Mouse (Mus musculus): Measurements from ENCODE around the gene Rgs8. TPM values are rescaled to one million over a fixed set of nuclear protein-coding genes. Genes with fewer than 3 reads are reported as not detected.

Rgs8 gene
- polyA plus RNA-seq, 1 experiment from 2014 or later = 0.61 TPM

GRCm38 (mm10) chr1:153679653-153680052 is 26.8 kb downstream of the Rgs8 start:
- no peaks in the 10 kb centered on the region for H3K36me3 ChIP-seq
- no peak for DNase-seq (ENCODE audit: low spot score)
- peaks cover 21% of the 10 kb centered on the region for H3K4me1 ChIP-seq
- no peak overlapping the region for H3K27ac ChIP-seq
- H3K27me3 ChIP-seq (ENCODE audit: low read depth, poor library complexity, severe bottlenecking) = peaks cover 15% of the 10 kb centered on the region; the same call in 1 of the 2 replicates
- H3K4me3 ChIP-seq = no peak overlapping the region
- WGBS = 77% methylated on average over 3 of the region's 3 CpGs
- H3K9me3 ChIP-seq (replicated peaks) = no peaks in the 10 kb centered on the region

GRCm38 (mm10) chr1:153680363-153680762 is 27.5 kb downstream of the Rgs8 start:
- Histone ChIP-seq H3K27ac (no peak overlapping the region), H3K27me3 (ENCODE audit: low read depth, poor library complexity, severe bottlenecking) (peaks cover 15% of the 10 kb centered on the region; the same call in 1 of the 2 replicates), H3K4me1 (peaks cover 24% of the 10 kb centered on the region), H3K9me3 (replicated peaks) (no peaks in the 10 kb centered on the region), H3K36me3 (no peaks in the 10 kb centered on the region), H3K4me3 (no peak overlapping the region)
- 61% methylated on average over 6 of the region's 6 CpGs for WGBS
- no peak for DNase-seq (ENCODE audit: low spot score)

- no peak for DNase-seq (ENCODE audit: low spot score)
- 78% methylated on average over 2 of the region's 2 CpGs for WGBS
- no peaks in the 10 kb centered on the region for H3K36me3 ChIP-seq
- no peak overlapping the region for H3K4me3 ChIP-seq
- H3K4me1 ChIP-seq = peaks cover 31% of the 10 kb centered on the region
- H3K27ac ChIP-seq = no peak overlapping the region
- H3K27me3 ChIP-seq (ENCODE audit: low read depth, poor library complexity, severe bottlenecking) = peaks cover 15% of the 10 kb centered on the region; the same call in 1 of the 2 replicates
- no peaks in the 10 kb centered on the region for H3K9me3 ChIP-seq (replicated peaks)
These were observed 28.2 kb downstream of the Rgs8 start for GRCm38 (mm10) chr1:153681036-153681435.

GRCm38 (mm10) chr1:153683190-153683589 is 30.4 kb downstream of the Rgs8 start:
- Histone ChIP-seq H3K4me3 (no peak overlapping the region), H3K9me3 (replicated peaks) (no peaks in the 10 kb centered on the region), H3K36me3 (no peaks in the 10 kb centered on the region), H3K4me1 (peaks cover 32% of the 10 kb centered on the region), H3K27ac (no peak overlapping the region; the same call in 1 of the 2 replicates), H3K27me3 (ENCODE audit: low read depth, poor library complexity, severe bottlenecking) (peaks cover 7% of the 10 kb centered on the region; the same call in 1 of the 2 replicates)
- WGBS = 68% methylated on average over 11 of the region's 11 CpGs
- DNase-seq (ENCODE audit: low spot score) = no peak

- Histone ChIP-seq H3K27me3 (ENCODE audit: low read depth, poor library complexity, severe bottlenecking) (no peaks in the 10 kb centered on the region), H3K4me3 (no peak overlapping the region), H3K27ac (no peak overlapping the region), H3K36me3 (no peaks in the 10 kb centered on the region), H3K9me3 (replicated peaks) (no peaks in the 10 kb centered on the region), H3K4me1 (peaks cover 24% of the 10 kb centered on the region)
- 44% methylated on average over 3 of the region's 3 CpGs for WGBS
- no peak for DNase-seq (ENCODE audit: low spot score)
These were observed 32.8 kb downstream of the Rgs8 start for GRCm38 (mm10) chr1:153685630-153686029.

- Histone ChIP-seq H3K27me3 (ENCODE audit: low read depth, poor library complexity, severe bottlenecking) (no peaks in the 10 kb centered on the region), H3K36me3 (no peaks in the 10 kb centered on the region), H3K9me3 (replicated peaks) (no peaks in the 10 kb centered on the region), H3K4me3 (no peak overlapping the region), H3K4me1 (peaks cover 2% of the 10 kb centered on the region), H3K27ac (no peak overlapping the region)
- DNase-seq (ENCODE audit: low spot score) = no peak
- 84% methylated on average over 6 of the region's 6 CpGs for WGBS
These were observed 39.7 kb downstream of the Rgs8 start for GRCm38 (mm10) chr1:153692526-153692925.

- WGBS = 92% methylated on average over 6 of the region's 6 CpGs
- H3K4me3 ChIP-seq = no peak overlapping the region
- no peaks in the 10 kb centered on the region for H3K36me3 ChIP-seq
- no peaks in the 10 kb centered on the region for H3K27me3 ChIP-seq (ENCODE audit: low read depth, poor library complexity, severe bottlenecking)
- DNase-seq (ENCODE audit: low spot score) = no peak
- H3K4me1 ChIP-seq = peaks cover 20% of the 10 kb centered on the region
- H3K27ac ChIP-seq = no peak overlapping the region
- H3K9me3 ChIP-seq (replicated peaks) = no peaks in the 10 kb centered on the region
These were observed 41.7 kb downstream of the Rgs8 start for GRCm38 (mm10) chr1:153694372-153695120.

GRCm38 (mm10) chr1:153695398-153695797 is 42.6 kb downstream of the Rgs8 start:
- WGBS = 94% methylated on average over 10 of the region's 10 CpGs
- no peak for DNase-seq (ENCODE audit: low spot score)
- Histone ChIP-seq H3K9me3 (replicated peaks) (no peaks in the 10 kb centered on the region), H3K4me1 (peaks cover 27% of the 10 kb centered on the region), H3K27me3 (ENCODE audit: low read depth, poor library complexity, severe bottlenecking) (no peaks in the 10 kb centered on the region), H3K4me3 (no peak overlapping the region), H3K36me3 (no peaks in the 10 kb centered on the region), H3K27ac (no peak overlapping the region)

GRCm38 (mm10) chr1:153696093-153696492 is 43.3 kb downstream of the Rgs8 start:
- Histone ChIP-seq H3K4me3 (no peak overlapping the region), H3K27ac (peak overlapping the region; percentile 46; the same call in 1 of the 2 replicates), H3K27me3 (ENCODE audit: low read depth, poor library complexity, severe bottlenecking) (no peaks in the 10 kb centered on the region), H3K4me1 (peaks cover 27% of the 10 kb centered on the region), H3K9me3 (replicated peaks) (no peaks in the 10 kb centered on the region), H3K36me3 (no peaks in the 10 kb centered on the region)
- WGBS = 94% methylated on average over 11 of the region's 11 CpGs
- DNase-seq (ENCODE audit: low spot score) = no peak

GRCm38 (mm10) chr1:153696541-153696940 is 43.7 kb downstream of the Rgs8 start:
- H3K27ac ChIP-seq = peak overlapping the region; percentile 46; the same call in 1 of the 2 replicates
- no peak overlapping the region for H3K4me3 ChIP-seq
- no peaks in the 10 kb centered on the region for H3K27me3 ChIP-seq (ENCODE audit: low read depth, poor library complexity, severe bottlenecking)
- H3K36me3 ChIP-seq = no peaks in the 10 kb centered on the region
- 95% methylated on average over 4 of the region's 4 CpGs for WGBS
- no peaks in the 10 kb centered on the region for H3K9me3 ChIP-seq (replicated peaks)
- H3K4me1 ChIP-seq = peaks cover 29% of the 10 kb centered on the region
- no peak for DNase-seq (ENCODE audit: low spot score)

- 80% methylated on average over 16 of the region's 16 CpGs for WGBS
- peaks cover 40% of the 10 kb centered on the region for H3K4me1 ChIP-seq
- no peaks in the 10 kb centered on the region for H3K9me3 ChIP-seq (replicated peaks)
- H3K27ac ChIP-seq = peak overlapping the region; percentile 53; the same call in 1 of the 2 replicates
- H3K27me3 ChIP-seq (ENCODE audit: low read depth, poor library complexity, severe bottlenecking) = no peaks in the 10 kb centered on the region
- no peak overlapping the region for H3K4me3 ChIP-seq
- no peak for DNase-seq (ENCODE audit: low spot score)
- no peaks in the 10 kb centered on the region for H3K36me3 ChIP-seq
These were observed 44.9 kb downstream of the Rgs8 start for GRCm38 (mm10) chr1:153697581-153698251.

GRCm38 (mm10) chr1:153698311-153699084 is 45.7 kb downstream of the Rgs8 start:
- no peak for DNase-seq (ENCODE audit: low spot score)
- peak overlapping the region; percentile 19 for H3K27ac ChIP-seq
- no peak overlapping the region for H3K4me3 ChIP-seq
- H3K9me3 ChIP-seq (replicated peaks) = no peaks in the 10 kb centered on the region
- H3K27me3 ChIP-seq (ENCODE audit: low read depth, poor library complexity, severe bottlenecking) = no peaks in the 10 kb centered on the region
- no peaks in the 10 kb centered on the region for H3K36me3 ChIP-seq
- 79% methylated on average over 7 of the region's 7 CpGs for WGBS
- peaks cover 48% of the 10 kb centered on the region for H3K4me1 ChIP-seq
